Mouse (Mus musculus) urinary bladder, adult 2 months (tissue): ENCODE data around the gene Rapgef2. TPM values are rescaled to one million over a fixed set of nuclear protein-coding genes. Genes with fewer than 3 reads are reported as not detected.
"Not testable (repeated sequence)": the region's sequence is repeated elsewhere in the genome, so short reads cannot be mapped to it uniquely, and the experiment has no call there.

Experiments
- DNase-seq: peaks from one replicate; pipeline ENCODE4 v3.0.0; 2022; ENCODE audit warnings: low spot score
- polyA plus RNA-seq: library from polyadenylated mRNA; depleted of rRNA; stranded (reverse); fragments of >200 nt; gene quantifications from 2 replicates; pipeline ENCODE4 v1.2.3, GENCODE M21; 2012

Gene Rapgef2
- polyA plus RNA-seq, 1 experiment = 10.9 TPM

GRCm38 (mm10) chr3:79100831-79101230, 185.5 kb downstream of the Rapgef2 start:
- no peak for DNase-seq

GRCm38 (mm10) chr3:79089091-79089490, 197.2 kb downstream of the Rapgef2 start:
- no peak for DNase-seq

GRCm38 (mm10) chr3:79088461-79088860, 197.9 kb downstream of the Rapgef2 start:
- DNase-seq = no peak

GRCm38 (mm10) chr3:79086282-79086681, 200.0 kb downstream of the Rapgef2 start:
- no peak for DNase-seq

GRCm38 (mm10) chr3:79083881-79084280, 202.4 kb downstream of the Rapgef2 start:
- no peak for DNase-seq

- DNase-seq = no peak
These were observed 203.3 kb downstream of the Rapgef2 start for GRCm38 (mm10) chr3:79083030-79083429.

- DNase-seq = no peak
These were observed 207.2 kb downstream of the Rapgef2 start for GRCm38 (mm10) chr3:79079076-79079475.

- no peak for DNase-seq
These were observed 211.3 kb downstream of the Rapgef2 start for GRCm38 (mm10) chr3:79074970-79075369.

GRCm38 (mm10) chr3:79073541-79074244, 212.6 kb downstream of the Rapgef2 start:
- no peak for DNase-seq

- DNase-seq = no peak
These were observed 214.8 kb downstream of the Rapgef2 start for GRCm38 (mm10) chr3:79071561-79071960.

- no peak for DNase-seq
These were observed 216.4 kb downstream of the Rapgef2 start for GRCm38 (mm10) chr3:79069891-79070290.

GRCm38 (mm10) chr3:79068976-79069375, 217.3 kb downstream of the Rapgef2 start:
- DNase-seq = no peak

GRCm38 (mm10) chr3:79066455-79067055, 219.8 kb downstream of the Rapgef2 start:
- no peak for DNase-seq

- no peak for DNase-seq
These were observed 222.2 kb downstream of the Rapgef2 start for GRCm38 (mm10) chr3:79064096-79064495.

- DNase-seq = no peak
These were observed 224.9 kb downstream of the Rapgef2 start for GRCm38 (mm10) chr3:79061426-79061825.

GRCm38 (mm10) chr3:79058491-79058890, 227.8 kb downstream of the Rapgef2 start:
- DNase-seq = not testable (repeated sequence)

GRCm38 (mm10) chr3:79045251-79045650, 241.1 kb downstream of the Rapgef2 start:
- DNase-seq = no peak

- no peak for DNase-seq
These were observed 243.3 kb downstream of the Rapgef2 start for GRCm38 (mm10) chr3:79042973-79043372.

- DNase-seq = no peak
These were observed 246.5 kb downstream of the Rapgef2 start for GRCm38 (mm10) chr3:79039666-79040450.

- no peak for DNase-seq
These were observed 247.3 kb downstream of the Rapgef2 start for GRCm38 (mm10) chr3:79039008-79039407.

GRCm38 (mm10) chr3:79034457-79034856, 251.9 kb downstream of the Rapgef2 start:
- DNase-seq = no peak

GRCm38 (mm10) chr3:79030855-79031254, 255.5 kb downstream of the Rapgef2 start:
- no peak for DNase-seq
